Mouse (Mus musculus): Measurements from ENCODE around the gene Cacnb4.

Cacnb4 gene

GRCm38 (mm10) chr2:52647255-52647998, 29.2 kb downstream of the Cacnb4 start:
- DNase-seq, result no peak

- no peak for DNase-seq
Observed at GRCm38 (mm10) chr2:52643657-52644056, 33.0 kb downstream of the Cacnb4 start.

GRCm38 (mm10) chr2:52639530-52639875, 37.1 kb downstream of the Cacnb4 start:
- no peak for DNase-seq

GRCm38 (mm10) chr2:52638857-52639529, 37.6 kb downstream of the Cacnb4 start:
- DNase-seq, result peak; percentile 52 to 58

- DNase-seq, result no peak
Observed at GRCm38 (mm10) chr2:52638226-52638625, 38.4 kb downstream of the Cacnb4 start.

- DNase-seq, result no peak
Observed at GRCm38 (mm10) chr2:52636051-52636450, 40.6 kb downstream of the Cacnb4 start.

GRCm38 (mm10) chr2:52635358-52635757, 41.3 kb downstream of the Cacnb4 start:
- DNase-seq, result no peak

- DNase-seq, result peak; percentile 45 to 46
Observed at GRCm38 (mm10) chr2:52632880-52633279, 43.8 kb downstream of the Cacnb4 start.

- DNase-seq, result no peak
Observed at GRCm38 (mm10) chr2:52628186-52628585, 48.4 kb downstream of the Cacnb4 start.

GRCm38 (mm10) chr2:52626266-52626665, 50.4 kb downstream of the Cacnb4 start:
- DNase-seq, result no peak

- DNase-seq, result no peak
Observed at GRCm38 (mm10) chr2:52625731-52626130, 50.9 kb downstream of the Cacnb4 start.

GRCm38 (mm10) chr2:52623921-52624404, 52.7 kb downstream of the Cacnb4 start:
- no peak for DNase-seq

- peak; percentile 12 to 46 for DNase-seq
Observed at GRCm38 (mm10) chr2:52623461-52623860, 53.2 kb downstream of the Cacnb4 start.

GRCm38 (mm10) chr2:52622616-52623015, 54.0 kb downstream of the Cacnb4 start:
- DNase-seq, result no peak

- DNase-seq, result no peak
Observed at GRCm38 (mm10) chr2:52619406-52619974, 57.1 kb downstream of the Cacnb4 start.

GRCm38 (mm10) chr2:52618804-52619203, 57.8 kb downstream of the Cacnb4 start:
- DNase-seq, result no peak

GRCm38 (mm10) chr2:52615429-52615828, 61.2 kb downstream of the Cacnb4 start:
- no peak for DNase-seq

- no peak for DNase-seq
Observed at GRCm38 (mm10) chr2:52613888-52614287, 62.7 kb downstream of the Cacnb4 start.

GRCm38 (mm10) chr2:52609486-52609885, 67.1 kb downstream of the Cacnb4 start:
- DNase-seq, result no peak

GRCm38 (mm10) chr2:52607857-52608485, 68.7 kb downstream of the Cacnb4 start:
- no peak for DNase-seq

- no peak for DNase-seq
Observed at GRCm38 (mm10) chr2:52606331-52606730, 70.3 kb downstream of the Cacnb4 start.

- peak; percentile 48 to 64 for DNase-seq
Observed at GRCm38 (mm10) chr2:52605321-52605720, 71.3 kb downstream of the Cacnb4 start.

GRCm38 (mm10) chr2:52604651-52605020, 72.0 kb downstream of the Cacnb4 start:
- no peak for DNase-seq

All from lung, adult 18-20 months (tissue).